Mouse (Mus musculus): Measurements from ENCODE around the gene Ccdc33. TPM values are rescaled to one million over a fixed set of nuclear protein-coding genes. Genes with fewer than 3 reads are reported as not detected.

Ccdc33 gene
- total and polyA plus RNA-seq, 2 experiments from 2014 or later = not detected

- ATAC-seq (ENCODE audit: insufficient read depth, low read depth) (no peak), DNase-seq (ENCODE audit: low spot score) (no peak)
- H3K27me3 ChIP-seq (ENCODE audit: control insufficient read depth, insufficient read depth, low read length) = no peaks in the 10 kb centered on the region
- H3K4me1 ChIP-seq (ENCODE audit: control insufficient read depth, insufficient read depth) = no peaks in the 10 kb centered on the region
- TF ChIP-seq EP300 (IDR thresholded peaks at IDR 0.05; ENCODE audit: low read depth) = no peak
- TF ChIP-seq CTCF (IDR thresholded peaks at IDR 0.05; ENCODE audit: low read depth) = no peak
- H3K9me3 ChIP-seq (replicated peaks; ENCODE audit: control insufficient read depth, low read length) = no peaks in the 10 kb centered on the region
- WGBS = 80% methylated on average over 6 of the region's 6 CpGs
- H3K27ac ChIP-seq (ENCODE audit: low read depth) = no peak overlapping the region
- H3K4me2 ChIP-seq (ENCODE audit: low read depth, low read length) = no peak overlapping the region
- no peak overlapping the region for H3K4me3 ChIP-seq (ENCODE audit: low read depth, low read length)
- no peak overlapping the region for H3K9ac ChIP-seq (replicated peaks; ENCODE audit: low read depth, low read length)
- no peaks in the 10 kb centered on the region for H3K36me3 ChIP-seq (replicated peaks; ENCODE audit: control insufficient read depth, insufficient read depth, low read length)
Measured at GRCm38 (mm10) chr9:58015856-58016255, 102.8 kb downstream of the Ccdc33 start.

DNA sequence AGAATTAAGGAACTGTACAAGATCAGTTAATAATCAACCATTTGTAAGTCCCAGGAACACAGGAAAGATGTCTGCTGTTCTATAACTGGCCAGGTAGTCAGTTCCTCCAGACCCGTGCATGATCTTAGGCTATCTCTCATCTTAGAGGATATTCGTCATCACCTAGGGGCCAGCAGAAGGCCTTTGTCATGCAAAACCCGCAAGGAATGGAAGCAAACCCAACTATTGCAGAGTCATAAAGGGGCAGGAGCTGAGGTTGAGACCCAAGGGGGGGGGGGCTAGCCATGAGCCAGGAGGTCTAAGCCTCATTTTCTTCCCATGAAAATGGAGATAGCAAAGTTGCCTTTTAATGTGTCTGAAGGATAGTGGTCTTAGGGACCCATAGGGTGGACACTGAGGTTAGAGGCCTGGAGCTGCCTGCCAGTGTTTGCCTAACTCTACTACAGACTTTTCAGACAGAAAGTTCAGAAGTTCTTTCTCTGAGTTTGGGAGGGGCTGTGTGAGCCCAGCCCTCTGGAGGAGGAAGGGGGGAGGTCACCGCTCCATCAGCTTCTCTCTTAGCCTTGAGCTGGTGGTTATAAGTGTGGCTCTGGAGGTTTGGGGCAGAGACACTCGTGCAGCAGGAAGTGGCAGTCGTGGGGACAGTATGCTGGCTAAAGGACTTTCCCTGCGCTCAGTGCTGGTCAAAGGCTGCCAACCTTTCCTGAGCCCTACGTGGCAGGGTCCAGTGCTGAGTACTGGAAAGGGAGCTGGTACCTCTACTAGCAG, 104.0 kb downstream of the Ccdc33 start:
- no peaks in the 10 kb centered on the region for H3K4me1 ChIP-seq (ENCODE audit: control insufficient read depth, insufficient read depth)
- TF ChIP-seq EP300 (IDR thresholded peaks at IDR 0.05; ENCODE audit: low read depth) (no peak), CTCF (IDR thresholded peaks at IDR 0.05; ENCODE audit: low read depth) (no peak)
- H3K27me3 ChIP-seq (ENCODE audit: control insufficient read depth, insufficient read depth, low read length) = no peaks in the 10 kb centered on the region
- no peaks in the 10 kb centered on the region for H3K36me3 ChIP-seq (replicated peaks; ENCODE audit: control insufficient read depth, insufficient read depth, low read length)
- H3K4me3 ChIP-seq (ENCODE audit: low read depth, low read length) = no peak overlapping the region
- no peak overlapping the region for H3K4me2 ChIP-seq (ENCODE audit: low read depth, low read length)
- no peak for DNase-seq (ENCODE audit: low spot score)
- no peaks in the 10 kb centered on the region for H3K9me3 ChIP-seq (replicated peaks; ENCODE audit: control insufficient read depth, low read length)
- no peak for ATAC-seq (ENCODE audit: insufficient read depth, low read depth)
- 57% methylated on average over 8 of the region's 8 CpGs for WGBS
- H3K27ac ChIP-seq (ENCODE audit: low read depth) = no peak overlapping the region
- no peak overlapping the region for H3K9ac ChIP-seq (replicated peaks; ENCODE audit: low read depth, low read length)

DNA sequence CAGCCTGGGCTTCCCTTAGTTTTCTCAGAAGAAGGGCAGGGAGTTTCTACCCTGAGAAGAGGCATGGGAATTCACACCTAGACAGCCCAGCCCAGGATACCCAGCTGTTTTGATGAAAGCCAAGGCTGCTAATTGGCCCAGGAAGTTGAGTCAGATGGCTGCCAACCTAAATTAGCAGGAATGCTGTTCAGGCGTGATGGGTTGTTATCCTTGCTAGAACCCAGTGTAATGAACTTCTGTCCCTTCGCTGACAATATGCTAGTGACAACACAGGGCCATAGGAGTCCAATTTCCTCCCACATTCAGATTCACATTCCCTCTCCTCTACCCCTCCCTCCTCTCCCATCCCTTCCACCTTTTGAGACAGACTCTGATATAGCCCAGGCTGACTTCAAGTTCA, 105.7 kb downstream of the Ccdc33 start:
- DNase-seq (ENCODE audit: low spot score) (no peak), ATAC-seq (ENCODE audit: insufficient read depth, low read depth) (no peak)
- Histone ChIP-seq H3K36me3 (replicated peaks; ENCODE audit: control insufficient read depth, insufficient read depth, low read length) (no peaks in the 10 kb centered on the region), H3K27me3 (ENCODE audit: control insufficient read depth, insufficient read depth, low read length) (no peaks in the 10 kb centered on the region), H3K4me1 (ENCODE audit: control insufficient read depth, insufficient read depth) (peaks cover 12% of the 10 kb centered on the region; the same call in 1 of the 2 replicates), H3K9ac (replicated peaks; ENCODE audit: low read depth, low read length) (no peak overlapping the region), H3K27ac (ENCODE audit: low read depth) (no peak overlapping the region), H3K4me3 (ENCODE audit: low read depth, low read length) (no peak overlapping the region), H3K9me3 (replicated peaks; ENCODE audit: control insufficient read depth, low read length) (no peaks in the 10 kb centered on the region), H3K4me2 (ENCODE audit: low read depth, low read length) (no peak overlapping the region)
- 41% methylated on average over 2 of the region's 2 CpGs for WGBS
- no peak for TF ChIP-seq CTCF (IDR thresholded peaks at IDR 0.05; ENCODE audit: low read depth)
- TF ChIP-seq EP300 (IDR thresholded peaks at IDR 0.05; ENCODE audit: low read depth) = no peak

- 43% methylated on average over 2 of the region's 2 CpGs for WGBS
- Histone ChIP-seq H3K4me1 (ENCODE audit: control insufficient read depth, insufficient read depth) (peaks cover 12% of the 10 kb centered on the region; the same call in 1 of the 2 replicates), H3K9me3 (replicated peaks; ENCODE audit: control insufficient read depth, low read length) (no peaks in the 10 kb centered on the region), H3K9ac (replicated peaks; ENCODE audit: low read depth, low read length) (no peak overlapping the region), H3K4me3 (ENCODE audit: low read depth, low read length) (no peak overlapping the region), H3K27me3 (ENCODE audit: control insufficient read depth, insufficient read depth, low read length) (no peaks in the 10 kb centered on the region), H3K36me3 (replicated peaks; ENCODE audit: control insufficient read depth, insufficient read depth, low read length) (no peaks in the 10 kb centered on the region), H3K27ac (ENCODE audit: low read depth) (no peak overlapping the region), H3K4me2 (ENCODE audit: low read depth, low read length) (no peak overlapping the region)
- DNase-seq (ENCODE audit: low spot score) (no peak), ATAC-seq (ENCODE audit: insufficient read depth, low read depth) (no peak)
- TF ChIP-seq EP300 (IDR thresholded peaks at IDR 0.05; ENCODE audit: low read depth) = no peak
- TF ChIP-seq CTCF (IDR thresholded peaks at IDR 0.05; ENCODE audit: low read depth) = no peak
Measured at GRCm38 (mm10) chr9:58012486-58012885, 106.1 kb downstream of the Ccdc33 start.

- WGBS = 76% methylated on average over 8 of the region's 8 CpGs
- Histone ChIP-seq H3K9ac (replicated peaks; ENCODE audit: low read depth, low read length) (no peak overlapping the region), H3K27ac (ENCODE audit: low read depth) (no peak overlapping the region), H3K4me2 (ENCODE audit: low read depth, low read length) (no peak overlapping the region), H3K9me3 (replicated peaks; ENCODE audit: control insufficient read depth, low read length) (no peaks in the 10 kb centered on the region), H3K4me3 (ENCODE audit: low read depth, low read length) (no peak overlapping the region), H3K4me1 (ENCODE audit: control insufficient read depth, insufficient read depth) (peaks cover 12% of the 10 kb centered on the region; the same call in 1 of the 2 replicates), H3K36me3 (replicated peaks; ENCODE audit: control insufficient read depth, insufficient read depth, low read length) (no peaks in the 10 kb centered on the region), H3K27me3 (ENCODE audit: control insufficient read depth, insufficient read depth, low read length) (no peaks in the 10 kb centered on the region)
- ATAC-seq (ENCODE audit: insufficient read depth, low read depth) (no peak), DNase-seq (ENCODE audit: low spot score) (no peak)
- TF ChIP-seq EP300 (IDR thresholded peaks at IDR 0.05; ENCODE audit: low read depth) (no peak), CTCF (IDR thresholded peaks at IDR 0.05; ENCODE audit: low read depth) (no peak)
Measured at GRCm38 (mm10) chr9:58011552-58011951, 107.1 kb downstream of the Ccdc33 start.

DNA sequence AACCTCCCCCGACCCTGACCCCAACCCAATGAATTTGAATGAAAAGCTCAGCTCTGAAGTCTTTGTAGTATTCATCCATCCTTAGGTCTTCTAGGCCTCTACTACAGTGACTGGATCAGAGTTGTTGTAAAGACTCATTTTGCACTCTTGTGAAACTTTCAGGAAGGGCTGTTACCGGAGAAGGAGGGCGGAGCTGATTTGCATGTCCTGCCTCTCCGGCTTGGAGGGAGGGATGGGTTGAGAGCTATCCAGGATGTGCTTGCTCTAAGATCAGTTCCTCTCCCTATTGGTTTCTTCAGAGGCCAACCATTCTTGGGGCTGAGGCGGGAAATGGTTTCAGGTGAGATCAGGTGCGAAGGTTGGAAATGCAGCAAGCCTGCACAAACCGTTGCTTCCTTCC, 107.6 kb downstream of the Ccdc33 start:
- H3K4me2 ChIP-seq (ENCODE audit: low read depth, low read length) = no peak overlapping the region

More for the DNA sequence above, 107.6 kb downstream of the Ccdc33 start:
- TF ChIP-seq CTCF (IDR thresholded peaks at IDR 0.05; ENCODE audit: low read depth) (no peak), EP300 (IDR thresholded peaks at IDR 0.05; ENCODE audit: low read depth) (no peak)
- Histone ChIP-seq H3K9ac (replicated peaks; ENCODE audit: low read depth, low read length) (no peak overlapping the region), H3K27ac (ENCODE audit: low read depth) (no peak overlapping the region), H3K27me3 (ENCODE audit: control insufficient read depth, insufficient read depth, low read length) (no peaks in the 10 kb centered on the region), H3K9me3 (replicated peaks; ENCODE audit: control insufficient read depth, low read length) (no peaks in the 10 kb centered on the region), H3K36me3 (replicated peaks; ENCODE audit: control insufficient read depth, insufficient read depth, low read length) (no peaks in the 10 kb centered on the region), H3K4me1 (ENCODE audit: control insufficient read depth, insufficient read depth) (peaks cover 12% of the 10 kb centered on the region; the same call in 1 of the 2 replicates), H3K4me3 (ENCODE audit: low read depth, low read length) (no peak overlapping the region)
- DNase-seq (ENCODE audit: low spot score) = no peak
- ATAC-seq (ENCODE audit: insufficient read depth, low read depth) = no peak
- WGBS = 58% methylated on average over 7 of the region's 7 CpGs

All from heart, postnatal 0 days (tissue).